Mouse (Mus musculus) CH12.LX (cell line): ENCODE measurements around the gene Brpf1. TPM values are rescaled to one million over a fixed set of nuclear protein-coding genes. Genes with fewer than 3 reads are reported as not detected.

Experiments
- DNase-seq: peaks from one replicate; pipeline ENCODE4 v3.0.0-alpha.2; 2013; ENCODE audit errors: extremely low read depth
- H3K27ac ChIP-seq: 2 replicates; pipeline ENCODE4 v1.5.1; 2012; ENCODE audit warnings: low read depth, mild to moderate bottlenecking, control low read depth, moderate library complexity; ENCODE audit not compliant: insufficient read depth
- H3K27me3 ChIP-seq: replicated peaks from 2 replicates; pipeline ENCODE3; 2012; ENCODE audit warnings: inconsistent platforms
- H3K36me3 ChIP-seq, 2 experiments: replicated peaks in 1 of 2; 2 replicates each; pipeline versions ENCODE3 to v1.6.1; 2012; ENCODE audit warnings: inconsistent platforms in 1 of 2, low read length in 1 of 2, mild to moderate bottlenecking in 1 of 2, mixed read lengths in 1 of 2, moderate library complexity in 1 of 2; ENCODE audit not compliant: control insufficient read depth in 1 of 2, insufficient read depth in 1 of 2
- H3K4me1 ChIP-seq, 2 experiments: 2 replicates each; pipeline ENCODE4 v1.6.1; 2012; ENCODE audit warnings: inconsistent platforms in 1 of 2, moderate library complexity in 1 of 2; ENCODE audit not compliant: insufficient read depth in 2 of 2, control insufficient read depth in 1 of 2
- H3K4me2 ChIP-seq: 2 replicates; pipeline ENCODE4 v1.6.1; 2012; ENCODE audit warnings: low read depth, mild to moderate bottlenecking, control low read depth; ENCODE audit not compliant: poor library complexity, insufficient read depth, severe bottlenecking
- H3K4me3 ChIP-seq, 3 experiments: fragments of 150-350 bp in 1 of 3; sonication (generic) in 1 of 3; replicated peaks in 1 of 3; 2 replicates each; pipeline versions ENCODE3 to v1.5.1; 2011 to 2012; ENCODE audit warnings: low read depth in 2 of 3, low read length in 2 of 3, mild to moderate bottlenecking in 2 of 3, moderate library complexity in 2 of 3, control low read depth in 1 of 3, improper control_type of control experiment in 1 of 3, inconsistent platforms in 1 of 3, mixed read lengths in 1 of 3; ENCODE audit not compliant: poor library complexity in 1 of 3
- H3K79me2 ChIP-seq: replicated peaks from 2 replicates; pipeline ENCODE4 v1.6.1; 2012; ENCODE audit warnings: mild to moderate bottlenecking, moderate library complexity; ENCODE audit not compliant: control insufficient read depth, poor library complexity, insufficient read depth, severe bottlenecking; ENCODE audit errors: extremely low read depth
- H3K9ac ChIP-seq: 2 replicates; pipeline ENCODE4 v1.6.1; 2012; ENCODE audit warnings: low read depth, mild to moderate bottlenecking, control low read depth, moderate library complexity; ENCODE audit not compliant: insufficient read depth
- H3K9me3 ChIP-seq: replicated peaks from 2 replicates; pipeline ENCODE3; 2012; ENCODE audit warnings: low read length, inconsistent platforms, mixed read lengths
- CHD2 ChIP-seq: IDR thresholded peaks from 2 replicates; pipeline ENCODE4 v1.6.1; 2011; ENCODE audit warnings: low read length, improper control_type of control experiment
- ELF1 ChIP-seq: IDR thresholded peaks from 2 replicates; pipeline ENCODE4 v1.6.1; 2014; ENCODE audit warnings: low read depth, mild to moderate bottlenecking, inconsistent platforms, low read length, improper control_type of control experiment
- EP300 ChIP-seq: IDR thresholded peaks from 2 replicates; pipeline ENCODE4 v1.6.1; 2011; ENCODE audit warnings: low read length, improper control_type of control experiment
- ETS1 ChIP-seq: conservative IDR thresholded peaks from 2 replicates; pipeline ENCODE4 v1.6.1; 2012; ENCODE audit warnings: low read depth, mild to moderate bottlenecking, inconsistent platforms, low read length, improper control_type of control experiment, moderate library complexity
- JUN ChIP-seq: IDR thresholded peaks from 2 replicates; pipeline ENCODE4 v1.6.1; 2011; ENCODE audit warnings: low read depth, mild to moderate bottlenecking, low read length, improper control_type of control experiment, moderate library complexity; ENCODE audit not compliant: insufficient read depth
- KAT2A ChIP-seq: IDR thresholded peaks from 2 replicates; pipeline ENCODE4 v1.6.1; 2012; ENCODE audit warnings: low read length, improper control_type of control experiment, inconsistent platforms; ENCODE audit not compliant: insufficient replicate concordance
- MAFK ChIP-seq: IDR thresholded peaks from 2 replicates; pipeline ENCODE4 v1.6.1; 2011; ENCODE audit warnings: low read length, improper control_type of control experiment; ENCODE audit not compliant: insufficient replicate concordance
- MAX ChIP-seq: IDR thresholded peaks from 2 replicates; pipeline ENCODE4 v1.6.1; 2011; ENCODE audit warnings: low read length, improper control_type of control experiment
- MAZ ChIP-seq: IDR thresholded peaks from 2 replicates; pipeline ENCODE4 v1.6.1; 2012; ENCODE audit warnings: low read depth, mild to moderate bottlenecking, inconsistent platforms, low read length, improper control_type of control experiment, moderate library complexity
- MEF2A ChIP-seq: IDR thresholded peaks from 2 replicates; pipeline ENCODE4 v1.6.1; 2014; ENCODE audit warnings: low read depth, mild to moderate bottlenecking, inconsistent platforms, low read length, improper control_type of control experiment, borderline replicate concordance
- MXI1 ChIP-seq: IDR thresholded peaks from 2 replicates; pipeline ENCODE4 v1.6.1; 2011; ENCODE audit warnings: mild to moderate bottlenecking, low read depth, low read length, improper control_type of control experiment
- MYC ChIP-seq: IDR thresholded peaks from 2 replicates; pipeline ENCODE4 v1.6.1; 2011; ENCODE audit warnings: low read depth, mild to moderate bottlenecking, improper control_type of control experiment, low read length
- PAX5 ChIP-seq: IDR thresholded peaks from 2 replicates; pipeline ENCODE4 v1.6.1; 2012; ENCODE audit warnings: low read length, inconsistent platforms, mixed read lengths
- POLR2A ChIP-seq: IDR thresholded peaks from 2 replicates; pipeline ENCODE4 v1.6.1; 2011; ENCODE audit warnings: low read depth, mild to moderate bottlenecking, improper control_type of control experiment, low read length
- POLR2AphosphoS2 ChIP-seq: IDR thresholded peaks from 2 replicates; pipeline ENCODE4 v1.6.1; 2011; ENCODE audit warnings: low read depth, low read length, improper control_type of control experiment
- RCOR1 ChIP-seq: conservative IDR thresholded peaks from 2 replicates; pipeline ENCODE4 v1.6.1; 2012; ENCODE audit warnings: low read depth, mild to moderate bottlenecking, inconsistent platforms, low read length, improper control_type of control experiment
- SMC3 ChIP-seq: IDR thresholded peaks from 2 replicates; pipeline ENCODE4 v1.6.1; 2011; ENCODE audit warnings: low read depth, low read length, improper control_type of control experiment
- TBP ChIP-seq: conservative IDR thresholded peaks from 2 replicates; pipeline ENCODE4 v1.6.1; 2011; ENCODE audit warnings: low read depth, low read length, improper control_type of control experiment
- USF1 ChIP-seq: IDR thresholded peaks from 2 replicates; pipeline ENCODE4 v1.6.1; 2014; ENCODE audit warnings: low read depth, mild to moderate bottlenecking, inconsistent platforms, low read length, improper control_type of control experiment
- USF2 ChIP-seq: conservative IDR thresholded peaks from 2 replicates; pipeline ENCODE4 v1.6.1; 2011; ENCODE audit warnings: low read depth, low read length, improper control_type of control experiment
- ZC3H11A ChIP-seq: IDR thresholded peaks from 2 replicates; pipeline ENCODE4 v1.6.1; 2012; ENCODE audit warnings: low read depth, mild to moderate bottlenecking, inconsistent platforms, low read length, improper control_type of control experiment
- ZKSCAN1 ChIP-seq: IDR thresholded peaks from 2 replicates; pipeline ENCODE4 v1.6.1; 2012; ENCODE audit warnings: low read depth, inconsistent platforms, low read length, improper control_type of control experiment, borderline replicate concordance
- ZMIZ1 ChIP-seq: IDR thresholded peaks from 2 replicates; pipeline ENCODE4 v1.6.1; 2012; ENCODE audit warnings: low read depth, mild to moderate bottlenecking, inconsistent platforms, low read length, improper control_type of control experiment
- dilution Hi-C: fragments of 300-500 bp; cut with MboI; formaldehyde crosslinking; loops from 2 replicates; pipeline ENCODE4 v1.14.3; 2020; ENCODE audit warnings: low sequenced_read_pairs; ENCODE audit not compliant: extremely low pct_unique_long_range_greater_than_20kb, extremely low pct_ligation_motif_present
- in situ Hi-C: fragments of 300-500 bp; cut with MboI; formaldehyde crosslinking; loops from 3 replicates; pipeline ENCODE4 v1.14.3; 2019; ENCODE audit warnings: low sequenced_read_pairs, low pct_ligation_motif_present, low pct_unique_long_range_greater_than_20kb, mixed read lengths
- polyA plus RNA-seq: library from polyadenylated mRNA; unstranded; fragments of >175 nt; gene quantifications from 2 replicates; pipeline ENCODE4 v1.2.1, GENCODE M21; 2012; ENCODE audit warnings: low read depth; ENCODE audit not compliant: insufficient read length
- total RNA-seq, 2 experiments: library from RNA; depleted of rRNA; stranded (reverse); fragments of 300-350 nt in 1 of 2; fragments of >200 nt in 1 of 2; gene quantifications; 2 replicates each; pipeline ENCODE4 v1.2.3; 2012 to 2014

Brpf1 gene
- total and polyA plus RNA-seq, 3 experiments, result 13.7 to 28.1 (median 24.5) TPM

DNA sequence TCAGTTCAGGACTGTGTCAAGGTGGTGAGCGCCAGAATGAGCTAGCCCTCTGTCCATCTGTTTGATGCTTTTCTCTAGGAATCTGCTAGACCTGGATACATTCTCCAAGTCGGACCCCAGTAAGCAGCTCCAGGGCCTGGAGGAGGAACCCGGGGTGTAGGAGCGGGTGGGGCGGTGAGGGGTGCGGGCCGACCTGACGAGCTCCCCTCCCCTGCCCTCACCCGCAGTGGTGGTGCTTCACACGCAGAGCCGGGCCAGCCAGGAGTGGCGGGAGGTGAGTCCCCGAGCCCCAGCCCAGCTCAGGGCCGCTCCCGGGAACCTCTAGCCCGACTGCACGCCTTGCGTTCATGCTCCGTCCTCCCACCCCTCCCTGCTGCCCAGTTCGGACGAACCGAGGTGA lies 24.0 kb upstream of the Brpf1 start:
- Histone ChIP-seq H3K9me3 (no peaks in the 10 kb centered on the region), H3K79me2 (no peaks in the 10 kb centered on the region), H3K27ac (no peak overlapping the region), H3K4me1 (peaks cover 0 to 8% of the 10 kb centered on the region in 2 experiments; a peak in 2 of 4 replicates), H3K9ac (no peak overlapping the region), H3K27me3 (no peaks in the 10 kb centered on the region), H3K36me3 (peaks cover 22 to 40% of the 10 kb centered on the region in 2 experiments), H3K4me2 (no peak overlapping the region), H3K4me3 (no peak overlapping the region)
- TF ChIP-seq POLR2A, result no peak
- TF ChIP-seq MAX, result no peak
- TF ChIP-seq ZC3H11A, result no peak
- no peak for TF ChIP-seq MAFK
- no peak for TF ChIP-seq EP300
- no peak for TF ChIP-seq KAT2A
- TF ChIP-seq MYC, result no peak
- TF ChIP-seq RCOR1, result no peak
- no peak for TF ChIP-seq CHD2
- no peak for TF ChIP-seq MEF2A
- no peak for TF ChIP-seq POLR2AphosphoS2
- no peak for TF ChIP-seq USF1
- TF ChIP-seq JUN, result no peak
- TF ChIP-seq PAX5, result no peak
- TF ChIP-seq MAZ, result no peak
- TF ChIP-seq USF2, result no peak
- DNase-seq, result no peak
- in situ Hi-C loops, result no loop called here
- dilution Hi-C loops, result no loop called here

DNA sequence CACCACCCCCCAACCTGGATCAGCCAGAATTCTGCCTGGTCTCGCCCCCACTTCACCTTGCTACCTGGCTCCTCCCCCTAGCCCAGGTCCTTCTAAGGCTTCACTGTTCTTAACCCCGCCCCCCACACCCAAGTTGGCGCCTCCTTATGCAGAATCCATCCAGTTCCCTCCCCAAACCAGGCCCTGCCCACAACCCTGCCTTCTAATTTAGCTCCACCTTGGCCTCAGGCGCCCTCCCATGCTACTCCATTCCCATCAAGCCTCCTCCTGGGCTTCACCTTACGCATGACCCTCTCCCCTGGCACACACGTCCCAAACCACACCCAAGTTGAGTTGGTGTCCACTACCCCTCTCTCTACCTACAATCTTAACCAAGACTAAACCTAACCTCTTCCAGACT lies 23.4 kb upstream of the Brpf1 start:
- H3K4me2 ChIP-seq, result no peak overlapping the region
- H3K4me3 ChIP-seq, result no peak overlapping the region
- H3K27ac ChIP-seq, result no peak overlapping the region
- peaks cover 0 to 8% of the 10 kb centered on the region in 2 experiments; a peak in 2 of 4 replicates for H3K4me1 ChIP-seq
- DNase-seq, result no peak
- H3K27me3 ChIP-seq, result no peaks in the 10 kb centered on the region
- in situ Hi-C loops (no loop called here), dilution Hi-C loops (no loop called here)
- no peaks in the 10 kb centered on the region for H3K79me2 ChIP-seq
- H3K9me3 ChIP-seq, result no peaks in the 10 kb centered on the region
- H3K9ac ChIP-seq, result no peak overlapping the region
- TF ChIP-seq ZMIZ1 (no peak), CHD2 (no peak), ELF1 (no peak), RCOR1 (no peak), TBP (no peak), MAZ (no peak), EP300 (no peak), ETS1 (no peak), MXI1 (no peak), ZKSCAN1 (no peak), SMC3 (no peak)
- peaks cover 17 to 34% of the 10 kb centered on the region in 2 experiments for H3K36me3 ChIP-seq
